Comparison of ENCODE assay signal across 8 mouse cellular contexts in the genomic region with DNA sequence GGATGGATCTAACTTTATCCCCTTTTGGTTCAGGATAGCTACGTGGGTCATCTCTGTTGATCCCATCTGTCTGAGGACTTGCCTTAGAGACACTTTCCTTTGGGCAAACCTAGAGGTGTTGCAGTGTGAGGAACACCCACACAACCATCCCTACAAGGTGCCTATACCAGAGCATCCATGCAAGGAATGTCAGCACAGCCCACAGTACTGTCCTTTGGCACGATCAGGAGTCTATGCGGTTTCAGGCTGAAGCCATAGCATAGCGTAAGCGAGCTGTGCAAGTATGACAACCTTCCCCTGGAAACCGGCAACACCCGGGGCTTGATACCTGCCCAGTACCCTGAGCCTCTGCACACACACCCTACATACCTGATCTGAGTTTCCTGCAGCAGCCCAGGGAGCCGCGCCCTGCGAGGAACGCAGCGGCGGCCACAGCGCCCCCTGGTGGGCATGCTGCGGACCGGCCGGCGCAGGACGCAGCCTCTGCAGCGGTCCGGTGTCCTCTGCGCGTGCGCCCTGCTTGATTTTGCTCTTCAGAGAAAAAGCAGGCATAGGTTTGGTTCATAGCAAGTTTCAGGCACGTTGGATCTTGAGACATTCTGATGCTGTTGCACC.
DNase-seq lines count a peak whose midpoint lies in the region; ATAC-seq and TF ChIP-seq lines count a peak whose summit lies in the region.

No protein-coding gene starts in this region.

- H3K9me3 ChIP-seq in embryonic facial prominence, embryonic 15.5 days (replicated peaks): no peaks in the 10 kb centered on the region
- H3K9me3 ChIP-seq in limb, embryonic 12.5 days: peaks cover 10% of the 10 kb centered on the region; the same call in 1 of the 2 replicates
- H3K9me3 ChIP-seq in midbrain, embryonic 14.5 days (ENCODE audit: control insufficient read depth, low read length): no peaks in the 10 kb centered on the region

- no peak for ATAC-seq in monocyte, adult 5-6 weeks (replicated peaks; ENCODE audit: insufficient number of reproducible peaks, low FRiP score, low TSS enrichment, poor library complexity, severe bottlenecking)
- peak; percentile 85 for ATAC-seq in embryonic facial prominence, embryonic 15.5 days (ENCODE audit: insufficient number of reproducible peaks, low FRiP score, low TSS enrichment, low read depth)
- ATAC-seq in limb, embryonic 12.5 days (ENCODE audit: insufficient number of reproducible peaks, insufficient read depth, low FRiP score, low TSS enrichment, low read depth): peak; percentile 66
- peak; percentile 71 for ATAC-seq in midbrain, embryonic 14.5 days (ENCODE audit: low FRiP score, low TSS enrichment)

- H3K4me2 ChIP-seq in embryonic facial prominence, embryonic 15.5 days (replicated peaks): peak overlapping the region; percentile 56
- peak overlapping the region; percentile 52 for H3K4me2 ChIP-seq in limb, embryonic 12.5 days
- H3K4me2 ChIP-seq in midbrain, embryonic 14.5 days (ENCODE audit: low read length): peak overlapping the region; percentile 56

- WGBS in embryonic facial prominence, embryonic 15.5 days: 7% methylated on average over 25 of the region's 25 CpGs
- WGBS in limb, embryonic 12.5 days: 10% methylated on average over 25 of the region's 25 CpGs
- 9% methylated on average over 25 of the region's 25 CpGs for WGBS in midbrain, embryonic 14.5 days
- 12% methylated on average over 25 of the region's 25 CpGs for WGBS in spleen, adult 2 months

- H3K27me3 ChIP-seq in embryonic facial prominence, embryonic 15.5 days: no peaks in the 10 kb centered on the region
- H3K27me3 ChIP-seq in limb, embryonic 12.5 days: peaks cover 9% of the 10 kb centered on the region; the same call in 1 of the 2 replicates
- no peaks in the 10 kb centered on the region for H3K27me3 ChIP-seq in midbrain, embryonic 14.5 days (ENCODE audit: control insufficient read depth, insufficient read depth, low read length)
- H3K27me3 ChIP-seq in spleen, adult 2 months (ENCODE audit: control insufficient read depth, insufficient read depth, low read length): no peaks in the 10 kb centered on the region

- H3K4me3 ChIP-seq in embryonic facial prominence, embryonic 15.5 days (replicated peaks): peak overlapping the region; percentile 33
- peak overlapping the region; percentile 23 for H3K4me3 ChIP-seq in limb, embryonic 12.5 days (replicated peaks)
- peak overlapping the region; percentile 24 for H3K4me3 ChIP-seq in midbrain, embryonic 14.5 days (replicated peaks; ENCODE audit: low read depth, low read length)
- no peak overlapping the region for H3K4me3 ChIP-seq in spleen, adult 2 months (ENCODE audit: extremely low read depth, insufficient read depth, insufficient read length)

- no peak overlapping the region for H3K9ac ChIP-seq in embryonic facial prominence, embryonic 15.5 days
- H3K9ac ChIP-seq in limb, embryonic 12.5 days (replicated peaks): no peak overlapping the region
- H3K9ac ChIP-seq in midbrain, embryonic 14.5 days (replicated peaks; ENCODE audit: low read length): peak overlapping the region; percentile 34; the same call in 1 of the 2 replicates

- H3K27ac ChIP-seq in embryonic facial prominence, embryonic 15.5 days (replicated peaks): no peak overlapping the region
- H3K27ac ChIP-seq in limb, embryonic 12.5 days: no peak overlapping the region
- H3K27ac ChIP-seq in midbrain, embryonic 14.5 days (replicated peaks; ENCODE audit: low read depth, low read length): no peak overlapping the region
- no peak overlapping the region for H3K27ac ChIP-seq in spleen, adult 2 months (ENCODE audit: insufficient read depth, low read length)

- peaks cover 9% of the 10 kb centered on the region; the same call in 1 of the 2 replicates for H3K4me1 ChIP-seq in embryonic facial prominence, embryonic 15.5 days
- peaks cover 4% of the 10 kb centered on the region; the same call in 1 of the 2 replicates for H3K4me1 ChIP-seq in limb, embryonic 12.5 days (replicated peaks)
- no peaks in the 10 kb centered on the region for H3K4me1 ChIP-seq in midbrain, embryonic 14.5 days (ENCODE audit: control insufficient read depth, insufficient read depth, low read length)
- H3K4me1 ChIP-seq in spleen, adult 2 months (ENCODE audit: control insufficient read depth, insufficient read depth, insufficient read length): peaks cover 6% of the 10 kb centered on the region

- DNase-seq in monocyte, adult 2 months (ENCODE audit: low read depth in 1 of 2, low spot score in 2 of 2): peak; percentile 22 to 49
- peak; percentile 55 to 64 for DNase-seq in heart, adult 9 months (ENCODE audit: low spot score in 2 of 2)
- DNase-seq in kidney, adult 8-10 months: peak; percentile 61 to 75
- DNase-seq in midbrain, embryonic 14.5 days: peak; percentile 93
- peak; percentile 34 to 69 for DNase-seq in spleen, adult 2 months (ENCODE audit: low read depth in 1 of 2, low spot score in 2 of 2)

- peak; percentile 91 for TF ChIP-seq CTCF in spleen, adult 2 months (IDR thresholded peaks at IDR 0.05; ENCODE audit: extremely low read depth, insufficient read depth, insufficient read length, insufficient replicate concordance)

- H3K36me3 ChIP-seq in embryonic facial prominence, embryonic 15.5 days: no peaks in the 10 kb centered on the region
- no peaks in the 10 kb centered on the region for H3K36me3 ChIP-seq in limb, embryonic 12.5 days
- no peaks in the 10 kb centered on the region for H3K36me3 ChIP-seq in midbrain, embryonic 14.5 days (ENCODE audit: control insufficient read depth, insufficient read depth, low read length)
- H3K36me3 ChIP-seq in spleen, adult 2 months (ENCODE audit: control insufficient read depth, insufficient read depth, low read length): no peaks in the 10 kb centered on the region

- TF ChIP-seq POLR2A in spleen, adult 2 months (IDR thresholded peaks at IDR 0.05; ENCODE audit: low read depth, low read length): no peak

Comparison
In these comparisons a context has a peak if more than half of its experiments do, and no peak if none do; other contexts are left out.
1. DNase-seq: peak in every context shown above with its lines; median percentile 93 in midbrain, embryonic 14.5 days; 68 in kidney, adult 8-10 months; 60 in heart, adult 9 months; 52 in spleen, adult 2 months; 36 in monocyte, adult 2 months.